Mouse (Mus musculus): Measurements from ENCODE around the gene Rac2.

DNA sequence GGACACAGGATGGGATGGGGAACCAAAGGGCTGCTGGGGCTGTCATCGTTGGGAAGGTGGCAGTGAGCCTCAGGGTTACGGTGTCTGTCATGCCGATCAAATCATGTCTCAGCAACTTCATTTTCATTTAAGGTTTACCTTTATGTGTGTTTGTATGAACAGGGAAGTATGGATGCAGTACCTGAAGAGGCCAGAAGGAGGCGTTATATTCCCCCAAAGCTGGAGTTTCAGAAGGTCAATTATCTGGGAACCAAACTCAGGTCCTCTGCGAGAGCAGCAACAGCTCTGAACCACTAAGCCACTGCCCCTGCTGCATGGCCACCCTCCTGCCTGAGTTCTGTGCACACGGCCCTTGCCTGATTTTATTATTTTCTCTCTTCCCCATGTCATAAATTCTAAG is 18.2 kb upstream of the Rac2 start:
- TF ChIP-seq CTCF (IDR thresholded peaks at IDR 0.05; ENCODE audit: insufficient read depth, low read length) (no peak), POLR2A (IDR thresholded peaks at IDR 0.05; ENCODE audit: borderline replicate concordance, extremely low read depth, low read depth, low read length) (no peak)
